Mouse (Mus musculus) brain, embryonic 14.5 days (tissue): ENCODE measurements around the gene Cavin1. TPM values are rescaled to one million over a fixed set of nuclear protein-coding genes. Genes with fewer than 3 reads are reported as not detected.

ENCODE experiments used
- DNase-seq: peaks from one replicate; pipeline ENCODE4 v3.0.0-alpha.2; 2011; ENCODE audit warnings: low read depth
- CTCF ChIP-seq: fragments of 200-500 bp; IDR thresholded peaks from 2 replicates; pipeline ENCODE4 v1.5.1; 2012; ENCODE audit warnings: inconsistent platforms, mild to moderate bottlenecking, moderate library complexity, borderline replicate concordance; ENCODE audit not compliant: insufficient read depth, insufficient read length; ENCODE audit errors: extremely low read depth
- POLR2A ChIP-seq: fragments of 200-500 bp; IDR thresholded peaks from 2 replicates; pipeline ENCODE4 v1.6.1; 2012; ENCODE audit warnings: mild to moderate bottlenecking, inconsistent platforms, borderline replicate concordance; ENCODE audit not compliant: poor library complexity, insufficient read depth, insufficient read length, severe bottlenecking; ENCODE audit errors: extremely low read depth
- polyA plus RNA-seq: library from polyadenylated mRNA; depleted of rRNA; stranded (reverse); fragments of >200 nt; gene quantifications from 2 replicates; pipeline ENCODE4 v1.2.3, GENCODE M21; 2012

Gene Cavin1
- polyA plus RNA-seq, 1 experiment = 24.4 TPM

- TF ChIP-seq POLR2A (no peak), CTCF (no peak)
- no peak for DNase-seq
Observed at GRCm38 (mm10) chr11:100974381-100974970, 3.8 kb upstream of the Cavin1 start.

GRCm38 (mm10) chr11:100973245-100973644 is 2.6 kb upstream of the Cavin1 start:
- no peak for DNase-seq
- TF ChIP-seq CTCF = no peak
- no peak for TF ChIP-seq POLR2A

- no peak for DNase-seq
- TF ChIP-seq CTCF = no peak
- no peak for TF ChIP-seq POLR2A
Observed at GRCm38 (mm10) chr11:100971455-100971854, 768 bp upstream of the Cavin1 start.

GRCm38 (mm10) chr11:100969744-100970556 is 737 bp downstream of the Cavin1 start:
- no peak for DNase-seq
- TF ChIP-seq POLR2A (no peak), CTCF (no peak)

- no peak for DNase-seq
- TF ChIP-seq CTCF (no peak), POLR2A (no peak)
Observed at GRCm38 (mm10) chr11:100969189-100969743, 1.4 kb downstream of the Cavin1 start.

GRCm38 (mm10) chr11:100968501-100968900 is 2.2 kb downstream of the Cavin1 start:
- no peak for TF ChIP-seq POLR2A
- TF ChIP-seq CTCF = no peak
- no peak for DNase-seq

GRCm38 (mm10) chr11:100967881-100968420 is 2.7 kb downstream of the Cavin1 start:
- TF ChIP-seq CTCF (no peak), POLR2A (no peak)
- no peak for DNase-seq

GRCm38 (mm10) chr11:100967376-100967775 is 3.3 kb downstream of the Cavin1 start:
- no peak for TF ChIP-seq CTCF
- TF ChIP-seq POLR2A = no peak
- DNase-seq = no peak

DNA sequence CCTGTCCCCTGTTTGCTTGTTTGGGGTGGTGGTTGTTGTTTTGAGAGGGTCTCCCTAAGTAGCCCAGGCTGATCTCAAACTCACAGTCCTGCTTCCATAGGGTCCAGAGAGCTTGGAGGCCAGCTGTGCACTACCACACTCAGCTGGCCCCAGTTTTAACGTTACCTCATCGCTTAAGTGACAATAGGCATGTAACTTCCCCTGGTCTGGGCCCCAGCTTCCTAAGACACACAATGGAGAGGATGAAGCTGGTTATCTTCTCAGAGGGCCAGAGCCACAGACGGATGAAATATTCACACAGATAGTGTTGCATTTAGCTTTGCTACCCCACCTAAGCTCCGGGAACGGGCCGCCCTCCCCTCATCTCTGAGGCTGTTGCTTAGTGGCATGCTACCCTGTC is 4.9 kb downstream of the Cavin1 start:
- TF ChIP-seq CTCF (no peak), POLR2A (no peak)
- DNase-seq = no peak

GRCm38 (mm10) chr11:100964901-100965542 is 5.7 kb downstream of the Cavin1 start:
- no peak for DNase-seq
- TF ChIP-seq POLR2A (no peak), CTCF (no peak)

DNA sequence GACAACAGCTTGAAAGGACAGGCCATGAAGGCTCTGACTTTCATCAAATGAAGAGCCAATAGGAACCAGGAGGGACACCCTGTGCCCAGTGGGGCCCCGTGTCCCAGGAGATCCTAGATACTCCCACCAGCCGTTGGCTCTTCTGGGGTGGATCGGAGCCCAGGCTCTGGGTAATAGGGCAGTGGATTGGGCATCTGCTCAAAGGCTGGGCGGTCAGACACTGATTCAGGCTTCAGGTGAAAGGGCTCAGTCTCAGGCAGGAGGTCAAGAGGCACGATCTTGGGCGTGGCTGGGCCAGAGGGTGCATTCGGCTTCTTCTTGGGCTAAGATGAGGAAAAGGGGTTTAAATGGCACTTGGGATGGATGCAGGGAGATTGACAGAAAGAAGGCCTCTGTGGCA is 6.5 kb downstream of the Cavin1 start:
- no peak for DNase-seq
- no peak for TF ChIP-seq POLR2A
- TF ChIP-seq CTCF = no peak

- TF ChIP-seq POLR2A (no peak), CTCF (no peak)
- DNase-seq = no peak
Observed at GRCm38 (mm10) chr11:100963647-100964046, 7.0 kb downstream of the Cavin1 start.
